Mouse (Mus musculus): Measurements from ENCODE around the gene Ube2e1. TPM values are rescaled to one million over a fixed set of nuclear protein-coding genes. Genes with fewer than 3 reads are reported as not detected.

Ube2e1 gene
- polyA plus RNA-seq (2014; fragmentation: Nextera tagmentation; extraction: Ambion mirVana): 74.6 and 76.2 TPM in 2 replicates

- peak within 1 kb of the TSS; percentile 4 for H3K27ac ChIP-seq (ENCODE audit: low read depth, low read length)
- ATAC-seq (ENCODE audit: low FRiP score) (peak; percentile 89), DNase-seq (ENCODE audit: low spot score, missing footprints) (peak; percentile 96)
- WGBS: under 1% methylated on average over 26 of the region's 39 CpGs
- H3K36me3 ChIP-seq (ENCODE audit: control insufficient read depth, insufficient read depth, low read length): no peaks in the 10 kb centered on the region
- H3K4me3 ChIP-seq (ENCODE audit: low read depth, low read length): peak within 1 kb of the TSS; percentile 93
- no peaks in the 10 kb centered on the region for H3K9me3 ChIP-seq (ENCODE audit: control insufficient read depth, low read length)
- H3K4me2 ChIP-seq: peak within 1 kb of the TSS; percentile 78
- H3K9ac ChIP-seq (ENCODE audit: low read length): peak within 1 kb of the TSS; percentile 99
- peaks cover 22% of the 10 kb centered on the region for H3K4me1 ChIP-seq (ENCODE audit: control insufficient read depth, insufficient read depth, low read length)
- H3K27me3 ChIP-seq (ENCODE audit: control insufficient read depth, insufficient read depth, low read length): no peaks in the 10 kb centered on the region
These were observed at the start of gene Ube2e1 for GRCm38 (mm10) chr14:18331693-18332131. Gene Ube2e1, minus strand, starts transcription at chr14:18331859.

GRCm38 (mm10) chr14:18379841-18380240 is 48.2 kb upstream of the Ube2e1 start:
- Histone ChIP-seq H3K4me2 (no peak overlapping the region), H3K9ac (ENCODE audit: low read length) (no peak overlapping the region), H3K27ac (ENCODE audit: low read depth, low read length) (no peak overlapping the region), H3K9me3 (ENCODE audit: control insufficient read depth, low read length) (no peaks in the 10 kb centered on the region), H3K36me3 (ENCODE audit: control insufficient read depth, insufficient read depth, low read length) (no peaks in the 10 kb centered on the region), H3K4me1 (ENCODE audit: control insufficient read depth, insufficient read depth, low read length) (no peaks in the 10 kb centered on the region), H3K27me3 (ENCODE audit: control insufficient read depth, insufficient read depth, low read length) (no peaks in the 10 kb centered on the region), H3K4me3 (ENCODE audit: low read depth, low read length) (no peak overlapping the region)
- ATAC-seq (ENCODE audit: low FRiP score) (no peak), DNase-seq (ENCODE audit: low spot score, missing footprints) (no peak)
- WGBS: 72% methylated on average over 5 of the region's 5 CpGs

- H3K27ac ChIP-seq (ENCODE audit: low read depth, low read length): no peak overlapping the region
- no peak for DNase-seq (ENCODE audit: low spot score, missing footprints)
- no peaks in the 10 kb centered on the region for H3K36me3 ChIP-seq (ENCODE audit: control insufficient read depth, insufficient read depth, low read length)
- ATAC-seq (ENCODE audit: low FRiP score): peak; percentile 43; the same call in 1 of the 2 replicates
- no peaks in the 10 kb centered on the region for H3K27me3 ChIP-seq (ENCODE audit: control insufficient read depth, insufficient read depth, low read length)
- no peaks in the 10 kb centered on the region for H3K4me1 ChIP-seq (ENCODE audit: control insufficient read depth, insufficient read depth, low read length)
- no peak overlapping the region for H3K4me3 ChIP-seq (ENCODE audit: low read depth, low read length)
- no peak overlapping the region for H3K4me2 ChIP-seq
- no peaks in the 10 kb centered on the region for H3K9me3 ChIP-seq (ENCODE audit: control insufficient read depth, low read length)
- WGBS: 70% methylated on average over 8 of the region's 8 CpGs
- H3K9ac ChIP-seq (ENCODE audit: low read length): no peak overlapping the region
These were observed 46.4 kb upstream of the Ube2e1 start for GRCm38 (mm10) chr14:18377944-18378575.

- Histone ChIP-seq H3K9ac (ENCODE audit: low read length) (no peak overlapping the region), H3K27me3 (ENCODE audit: control insufficient read depth, insufficient read depth, low read length) (no peaks in the 10 kb centered on the region), H3K27ac (ENCODE audit: low read depth, low read length) (no peak overlapping the region), H3K4me1 (ENCODE audit: control insufficient read depth, insufficient read depth, low read length) (no peaks in the 10 kb centered on the region), H3K9me3 (ENCODE audit: control insufficient read depth, low read length) (no peaks in the 10 kb centered on the region), H3K4me3 (ENCODE audit: low read depth, low read length) (no peak overlapping the region), H3K4me2 (no peak overlapping the region), H3K36me3 (ENCODE audit: control insufficient read depth, insufficient read depth, low read length) (no peaks in the 10 kb centered on the region)
- no peak for DNase-seq (ENCODE audit: low spot score, missing footprints)
- no peak for ATAC-seq (ENCODE audit: low FRiP score)
- 82% methylated on average over 3 of the region's 3 CpGs for WGBS
These were observed 44.5 kb upstream of the Ube2e1 start for GRCm38 (mm10) chr14:18376206-18376605.

GRCm38 (mm10) chr14:18373758-18374405 is 42.2 kb upstream of the Ube2e1 start:
- no peaks in the 10 kb centered on the region for H3K4me1 ChIP-seq (ENCODE audit: control insufficient read depth, insufficient read depth, low read length)
- no peak for ATAC-seq (ENCODE audit: low FRiP score)
- H3K4me3 ChIP-seq (ENCODE audit: low read depth, low read length): no peak overlapping the region
- no peak overlapping the region for H3K27ac ChIP-seq (ENCODE audit: low read depth, low read length)
- WGBS: 72% methylated on average over 6 of the region's 6 CpGs
- no peaks in the 10 kb centered on the region for H3K36me3 ChIP-seq (ENCODE audit: control insufficient read depth, insufficient read depth, low read length)
- no peak overlapping the region for H3K9ac ChIP-seq (ENCODE audit: low read length)
- no peaks in the 10 kb centered on the region for H3K9me3 ChIP-seq (ENCODE audit: control insufficient read depth, low read length)
- DNase-seq (ENCODE audit: low spot score, missing footprints): no peak
- H3K27me3 ChIP-seq (ENCODE audit: control insufficient read depth, insufficient read depth, low read length): no peaks in the 10 kb centered on the region
- no peak overlapping the region for H3K4me2 ChIP-seq

GRCm38 (mm10) chr14:18372761-18373610 is 41.3 kb upstream of the Ube2e1 start:
- H3K27me3 ChIP-seq (ENCODE audit: control insufficient read depth, insufficient read depth, low read length): no peaks in the 10 kb centered on the region
- no peak for DNase-seq (ENCODE audit: low spot score, missing footprints)
- H3K9me3 ChIP-seq (ENCODE audit: control insufficient read depth, low read length): no peaks in the 10 kb centered on the region
- no peak overlapping the region for H3K9ac ChIP-seq (ENCODE audit: low read length)
- no peaks in the 10 kb centered on the region for H3K4me1 ChIP-seq (ENCODE audit: control insufficient read depth, insufficient read depth, low read length)
- no peak overlapping the region for H3K27ac ChIP-seq (ENCODE audit: low read depth, low read length)
- H3K4me3 ChIP-seq (ENCODE audit: low read depth, low read length): no peak overlapping the region
- H3K36me3 ChIP-seq (ENCODE audit: control insufficient read depth, insufficient read depth, low read length): no peaks in the 10 kb centered on the region
- WGBS: 85% methylated on average over 9 of the region's 9 CpGs
- no peak overlapping the region for H3K4me2 ChIP-seq
- no peak for ATAC-seq (ENCODE audit: low FRiP score)

GRCm38 (mm10) chr14:18369031-18369430 is 37.4 kb upstream of the Ube2e1 start:
- Histone ChIP-seq H3K27ac (ENCODE audit: low read depth, low read length) (no peak overlapping the region), H3K36me3 (ENCODE audit: control insufficient read depth, insufficient read depth, low read length) (no peaks in the 10 kb centered on the region), H3K9me3 (ENCODE audit: control insufficient read depth, low read length) (no peaks in the 10 kb centered on the region), H3K27me3 (ENCODE audit: control insufficient read depth, insufficient read depth, low read length) (no peaks in the 10 kb centered on the region), H3K4me3 (ENCODE audit: low read depth, low read length) (no peak overlapping the region), H3K4me1 (ENCODE audit: control insufficient read depth, insufficient read depth, low read length) (peaks cover 3% of the 10 kb centered on the region; the same call in 1 of the 2 replicates), H3K4me2 (no peak overlapping the region), H3K9ac (ENCODE audit: low read length) (no peak overlapping the region)
- ATAC-seq (ENCODE audit: low FRiP score) (no peak), DNase-seq (ENCODE audit: low spot score, missing footprints) (no peak)

- Histone ChIP-seq H3K4me1 (ENCODE audit: control insufficient read depth, insufficient read depth, low read length) (peaks cover 3% of the 10 kb centered on the region; the same call in 1 of the 2 replicates), H3K4me2 (no peak overlapping the region), H3K27me3 (ENCODE audit: control insufficient read depth, insufficient read depth, low read length) (no peaks in the 10 kb centered on the region), H3K9ac (ENCODE audit: low read length) (no peak overlapping the region), H3K27ac (ENCODE audit: low read depth, low read length) (no peak overlapping the region), H3K4me3 (ENCODE audit: low read depth, low read length) (no peak overlapping the region), H3K36me3 (ENCODE audit: control insufficient read depth, insufficient read depth, low read length) (no peaks in the 10 kb centered on the region), H3K9me3 (ENCODE audit: control insufficient read depth, low read length) (no peaks in the 10 kb centered on the region)
- DNase-seq (ENCODE audit: low spot score, missing footprints) (no peak), ATAC-seq (ENCODE audit: low FRiP score) (no peak)
- WGBS: 42% methylated on average over 5 of the region's 5 CpGs
These were observed 35.4 kb upstream of the Ube2e1 start for GRCm38 (mm10) chr14:18367025-18367424.

- H3K4me3 ChIP-seq (ENCODE audit: low read depth, low read length): no peak overlapping the region
- no peaks in the 10 kb centered on the region for H3K36me3 ChIP-seq (ENCODE audit: control insufficient read depth, insufficient read depth, low read length)
- 87% methylated on average over 3 of the region's 3 CpGs for WGBS
- no peaks in the 10 kb centered on the region for H3K27me3 ChIP-seq (ENCODE audit: control insufficient read depth, insufficient read depth, low read length)
- no peak for DNase-seq (ENCODE audit: low spot score, missing footprints)
- no peak overlapping the region for H3K27ac ChIP-seq (ENCODE audit: low read depth, low read length)
- no peak overlapping the region for H3K4me2 ChIP-seq
- H3K9me3 ChIP-seq (ENCODE audit: control insufficient read depth, low read length): no peaks in the 10 kb centered on the region
- no peak for ATAC-seq (ENCODE audit: low FRiP score)
- no peak overlapping the region for H3K9ac ChIP-seq (ENCODE audit: low read length)
- peaks cover 3% of the 10 kb centered on the region; the same call in 1 of the 2 replicates for H3K4me1 ChIP-seq (ENCODE audit: control insufficient read depth, insufficient read depth, low read length)
These were observed 32.7 kb upstream of the Ube2e1 start for GRCm38 (mm10) chr14:18364321-18364720.

Data from midbrain, embryonic 11.5 days (tissue).